Mouse (Mus musculus): Measurements from ENCODE around the gene Nsdhl. TPM values are rescaled to one million over a fixed set of nuclear protein-coding genes. Genes with fewer than 3 reads are reported as not detected.

The Nsdhl gene
- total and polyA plus RNA-seq, 3 experiments = 4.3 to 5.2 (median 4.8) TPM

DNA sequence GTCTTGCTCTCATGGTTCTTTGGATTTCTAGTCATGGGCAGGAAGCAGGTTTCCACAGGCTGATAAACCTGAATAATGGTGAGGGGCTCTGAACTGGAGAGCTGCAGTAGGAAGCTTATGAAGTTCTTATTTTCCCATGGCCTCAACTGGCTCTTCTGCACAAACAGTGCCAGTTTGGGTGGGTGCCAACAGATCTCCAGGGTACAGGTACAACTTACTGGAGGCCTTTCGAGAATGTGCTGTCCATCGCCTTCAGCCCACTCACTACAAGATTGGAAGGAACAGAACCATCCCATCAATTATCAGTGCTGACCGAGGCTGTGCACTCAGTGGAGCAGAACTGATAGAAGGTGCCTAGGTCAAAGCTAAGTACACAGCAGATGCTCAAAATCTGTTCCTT is 70.1 kb downstream of the Nsdhl start:
- no peaks in the 10 kb centered on the region for H3K79me2 ChIP-seq (replicated peaks; ENCODE audit: control insufficient read depth, insufficient read depth, low read length)
- H3K36me3 ChIP-seq (ENCODE audit: control insufficient read depth, insufficient read depth, low read length) = no peaks in the 10 kb centered on the region
- H3K27me3 ChIP-seq (ENCODE audit: control insufficient read depth, insufficient read depth, low read length) = no peaks in the 10 kb centered on the region
- H3K27ac ChIP-seq = no peak overlapping the region
- DNase-seq = peak in 1 of 2 experiments; percentile 13
- H3K9ac ChIP-seq (ENCODE audit: low read depth, low read length) = no peak overlapping the region
- 88% methylated on average over 3 of the region's 3 CpGs for WGBS
- TF ChIP-seq EP300 (IDR thresholded peaks at IDR 0.05; ENCODE audit: insufficient read depth, low read depth, low read length) = no peak
- no peak for TF ChIP-seq POLR2A (IDR thresholded peaks at IDR 0.05; ENCODE audit: insufficient read depth, low read depth, low read length)
- intact Hi-C loops (cut with DNase I) = no loop called here
- H3K4me1 ChIP-seq (ENCODE audit: control insufficient read depth, insufficient read depth, low read length) = no peaks in the 10 kb centered on the region; the same call in none of the 2 replicates
- no peak overlapping the region for H3K4me3 ChIP-seq

DNA sequence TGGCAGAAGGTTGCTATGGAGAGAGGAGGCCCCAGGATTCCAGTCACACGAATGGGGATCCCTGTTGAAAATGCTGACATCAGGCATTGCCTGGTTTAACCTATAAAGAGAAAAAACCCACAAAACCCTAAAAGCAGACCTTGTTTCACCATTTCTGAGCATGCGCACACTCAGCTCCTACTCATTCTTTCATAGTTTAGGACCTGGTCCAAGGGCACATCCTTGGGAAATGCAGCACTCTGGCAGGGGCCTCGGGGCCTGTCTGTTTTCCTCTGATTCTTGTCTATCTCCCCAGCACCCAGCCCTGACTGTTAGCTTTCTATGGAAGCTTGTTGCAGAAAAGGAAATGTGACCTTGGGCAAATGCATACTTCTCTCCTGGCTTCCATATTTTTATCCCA is 72.2 kb downstream of the Nsdhl start:
- Histone ChIP-seq H3K4me3 (no peak overlapping the region), H3K36me3 (ENCODE audit: control insufficient read depth, insufficient read depth, low read length) (no peaks in the 10 kb centered on the region), H3K27me3 (ENCODE audit: control insufficient read depth, insufficient read depth, low read length) (no peaks in the 10 kb centered on the region), H3K79me2 (replicated peaks; ENCODE audit: control insufficient read depth, insufficient read depth, low read length) (no peaks in the 10 kb centered on the region), H3K27ac (no peak overlapping the region), H3K9ac (ENCODE audit: low read depth, low read length) (no peak overlapping the region), H3K4me1 (ENCODE audit: control insufficient read depth, insufficient read depth, low read length) (no peaks in the 10 kb centered on the region)
- DNase-seq = peak in 1 of 2 experiments; percentile 5
- WGBS = 45% methylated on average over 3 of the region's 3 CpGs
- TF ChIP-seq CTCF (IDR thresholded peaks at IDR 0.05) (no peak), EP300 (IDR thresholded peaks at IDR 0.05; ENCODE audit: insufficient read depth, low read depth, low read length) (no peak), POLR2A (IDR thresholded peaks at IDR 0.05; ENCODE audit: insufficient read depth, low read depth, low read length) (no peak)
- intact Hi-C loops (cut with DNase I) = no loop called here

DNA sequence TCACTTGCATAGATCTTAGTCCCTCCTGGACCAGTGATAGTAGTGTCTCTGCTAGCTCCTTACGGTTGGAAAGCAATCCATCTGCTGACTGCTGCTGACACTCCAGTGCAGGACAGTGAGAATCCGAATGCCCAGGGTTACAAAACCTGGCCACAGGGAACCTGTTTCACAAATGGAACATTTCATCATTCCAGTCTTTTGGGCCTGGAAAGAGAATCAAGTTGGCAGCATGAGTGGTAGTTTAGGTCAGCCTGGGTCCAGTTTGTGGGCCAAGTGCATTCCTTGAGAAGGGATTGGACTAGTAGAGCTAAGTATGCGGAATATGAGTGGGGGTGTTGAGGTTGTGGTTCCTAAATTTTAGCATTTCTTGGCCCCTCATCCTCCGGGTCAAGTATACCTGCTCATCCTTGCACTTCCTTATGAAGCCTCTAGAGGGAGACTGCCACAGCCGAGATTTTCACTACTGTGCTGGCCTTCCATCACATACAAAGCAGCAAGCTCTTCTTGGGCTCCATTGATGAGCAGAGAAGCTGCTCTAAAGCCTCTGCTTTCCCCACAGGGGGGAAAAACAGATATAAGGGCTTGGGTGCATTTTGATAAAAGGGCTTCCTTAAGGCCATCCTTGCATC is 74.0 kb downstream of the Nsdhl start:
- no peaks in the 10 kb centered on the region for H3K27me3 ChIP-seq (ENCODE audit: control insufficient read depth, insufficient read depth, low read length)
- H3K4me3 ChIP-seq = no peak overlapping the region
- DNase-seq = peak in 1 of 2 experiments; percentile 15

DNA sequence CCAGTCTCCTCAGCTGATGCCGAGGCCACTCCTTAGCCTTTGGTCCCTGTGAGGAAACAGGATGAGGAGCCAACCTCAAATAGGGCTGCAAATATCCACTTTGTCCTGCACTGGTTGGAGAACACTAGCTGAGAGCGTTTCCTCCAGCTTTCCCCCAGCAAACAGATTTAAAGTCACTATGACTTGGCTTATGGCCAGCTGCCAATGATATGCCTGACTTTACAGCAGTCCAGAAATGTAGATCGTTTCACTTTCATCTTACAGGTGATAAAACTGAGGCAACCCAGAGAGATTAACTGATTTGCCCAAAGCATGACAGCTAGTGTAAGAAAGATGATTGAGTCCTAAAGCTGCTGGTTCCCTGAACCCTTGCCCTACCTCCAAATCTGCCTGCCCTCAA is 77.2 kb downstream of the Nsdhl start:
- WGBS = 28% methylated on average over 3 of the region's 3 CpGs
- no peak overlapping the region for H3K4me3 ChIP-seq
- H3K79me2 ChIP-seq (replicated peaks; ENCODE audit: control insufficient read depth, insufficient read depth, low read length) = no peaks in the 10 kb centered on the region
- no peak for TF ChIP-seq CTCF (IDR thresholded peaks at IDR 0.05)
- peak in 1 of 2 experiments; percentile 4 for DNase-seq
- no peak overlapping the region for H3K27ac ChIP-seq
- no peaks in the 10 kb centered on the region for H3K36me3 ChIP-seq (ENCODE audit: control insufficient read depth, insufficient read depth, low read length)
- H3K4me1 ChIP-seq (ENCODE audit: control insufficient read depth, insufficient read depth, low read length) = no peaks in the 10 kb centered on the region
- intact Hi-C loops (cut with DNase I) = no loop called here
- H3K27me3 ChIP-seq (ENCODE audit: control insufficient read depth, insufficient read depth, low read length) = no peaks in the 10 kb centered on the region
- no peak overlapping the region for H3K9ac ChIP-seq (ENCODE audit: low read depth, low read length)

More for the DNA sequence above, 74.0 kb downstream of the Nsdhl start:
- Histone ChIP-seq H3K4me1 (ENCODE audit: control insufficient read depth, insufficient read depth, low read length) (no peaks in the 10 kb centered on the region), H3K27ac (no peak overlapping the region), H3K9ac (ENCODE audit: low read depth, low read length) (no peak overlapping the region), H3K79me2 (replicated peaks; ENCODE audit: control insufficient read depth, insufficient read depth, low read length) (no peaks in the 10 kb centered on the region), H3K36me3 (ENCODE audit: control insufficient read depth, insufficient read depth, low read length) (no peaks in the 10 kb centered on the region)
- intact Hi-C loops (cut with DNase I) = no loop called here
- TF ChIP-seq POLR2A (IDR thresholded peaks at IDR 0.05; ENCODE audit: insufficient read depth, low read depth, low read length) (no peak), CTCF (IDR thresholded peaks at IDR 0.05) (peak; percentile 72)
- WGBS = 62% methylated on average over 5 of the region's 5 CpGs

DNA sequence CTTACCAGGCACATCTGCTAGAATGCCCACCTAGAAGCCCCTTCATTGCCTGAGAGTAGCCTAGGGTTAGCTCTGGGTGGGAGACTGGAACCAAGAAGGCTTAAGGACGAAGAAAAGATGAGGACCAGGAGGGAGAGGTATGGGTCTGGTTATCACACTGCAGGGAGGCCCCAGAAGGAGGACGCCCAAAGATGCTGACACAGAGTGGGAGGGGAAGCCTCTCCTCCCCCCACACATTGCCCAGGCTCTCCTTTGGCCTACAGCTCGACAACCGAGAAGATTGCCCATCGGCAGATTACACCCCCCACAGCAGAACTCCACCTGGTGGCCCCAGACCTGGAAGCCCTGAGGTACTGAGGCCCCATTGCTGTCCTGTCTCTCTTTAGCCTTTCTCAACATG is 84.8 kb downstream of the Nsdhl start:
- 74% methylated on average over 5 of the region's 5 CpGs for WGBS
- H3K79me2 ChIP-seq (replicated peaks; ENCODE audit: control insufficient read depth, insufficient read depth, low read length) = no peaks in the 10 kb centered on the region

DNA sequence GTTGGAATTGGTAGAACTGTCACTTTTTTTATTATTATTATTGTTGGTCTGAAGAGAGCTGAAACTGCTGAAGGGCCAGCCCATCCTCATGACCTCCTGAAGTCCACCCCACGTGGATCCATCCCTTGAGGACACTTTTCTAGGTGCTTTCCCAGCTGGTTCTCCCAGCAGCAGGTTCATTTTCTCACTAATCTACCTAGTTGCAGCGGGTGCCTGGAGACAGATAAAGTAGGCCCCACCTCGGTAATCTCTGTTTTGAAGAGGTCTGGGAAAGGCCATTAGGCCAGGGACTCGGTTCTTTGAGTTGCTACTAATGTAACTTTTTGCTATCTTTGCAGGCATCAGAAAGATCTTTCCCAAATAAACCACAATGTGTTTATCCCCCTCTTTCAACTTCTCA is 87.3 kb downstream of the Nsdhl start:
- intact Hi-C loops (cut with DNase I) = loop anchor here (5.0 to 10.0 kb wide), 5 partner anchors 449 to 1429 kb away; partner anchors contain the start of genes Haus7 and Pnck
- WGBS = 83% methylated on average over 4 of the region's 4 CpGs
- Histone ChIP-seq H3K27ac (no peak overlapping the region), H3K9ac (ENCODE audit: low read depth, low read length) (no peak overlapping the region), H3K36me3 (ENCODE audit: control insufficient read depth, insufficient read depth, low read length) (no peaks in the 10 kb centered on the region), H3K4me1 (ENCODE audit: control insufficient read depth, insufficient read depth, low read length) (no peaks in the 10 kb centered on the region; the same call in 1 of the 2 replicates), H3K27me3 (ENCODE audit: control insufficient read depth, insufficient read depth, low read length) (no peaks in the 10 kb centered on the region), H3K4me3 (no peak overlapping the region), H3K79me2 (replicated peaks; ENCODE audit: control insufficient read depth, insufficient read depth, low read length) (no peaks in the 10 kb centered on the region)
- TF ChIP-seq EP300 (IDR thresholded peaks at IDR 0.05; ENCODE audit: insufficient read depth, low read depth, low read length) (no peak), CTCF (IDR thresholded peaks at IDR 0.05) (no peak), POLR2A (IDR thresholded peaks at IDR 0.05; ENCODE audit: insufficient read depth, low read depth, low read length) (no peak)
- no peak for DNase-seq

More for the DNA sequence above, 84.8 kb downstream of the Nsdhl start:
- Histone ChIP-seq H3K27me3 (ENCODE audit: control insufficient read depth, insufficient read depth, low read length) (no peaks in the 10 kb centered on the region), H3K4me3 (no peak overlapping the region), H3K36me3 (ENCODE audit: control insufficient read depth, insufficient read depth, low read length) (no peaks in the 10 kb centered on the region), H3K27ac (no peak overlapping the region), H3K9ac (ENCODE audit: low read depth, low read length) (no peak overlapping the region), H3K4me1 (ENCODE audit: control insufficient read depth, insufficient read depth, low read length) (no peaks in the 10 kb centered on the region; the same call in 1 of the 2 replicates)
- no peak for DNase-seq
- intact Hi-C loops (cut with DNase I) = loop anchor here (10.0 kb wide), 2 partner anchors 452 to 1432 kb away; partner anchors contain the start of gene Haus7
- no peak for TF ChIP-seq CTCF (IDR thresholded peaks at IDR 0.05)
- TF ChIP-seq EP300 (IDR thresholded peaks at IDR 0.05; ENCODE audit: insufficient read depth, low read depth, low read length) = no peak
- no peak for TF ChIP-seq POLR2A (IDR thresholded peaks at IDR 0.05; ENCODE audit: insufficient read depth, low read depth, low read length)
